Mouse (Mus musculus) myocyte (in vitro differentiated cells): ENCODE measurements at regions not wholly inside any gene's neighbourhood (a gene's known extent, or its start where the extent isn't known, plus 50 kb on each side); places are given as distances from the start of the nearest gene placed in this dataset.

Experiments used
- H3K27me3 ChIP-seq: one replicate; pipeline ENCODE4 v1.6.1; 2011; ENCODE audit not compliant: control insufficient read depth, insufficient read depth, insufficient read length
- H3K36me3 ChIP-seq: one replicate; pipeline ENCODE4 v1.6.1; 2011; ENCODE audit not compliant: control insufficient read depth, insufficient read depth
- H3K4me2 ChIP-seq: one replicate; pipeline ENCODE4 v1.6.1; 2011; ENCODE audit warnings: low read depth, control low read depth
- H3K4me3 ChIP-seq: one replicate; pipeline ENCODE4 v1.5.1; 2011; ENCODE audit warnings: mild to moderate bottlenecking, control low read depth, moderate library complexity
- H3K79me2 ChIP-seq: one replicate; pipeline ENCODE4 v1.6.1; 2011; ENCODE audit not compliant: control insufficient read depth, insufficient read depth
- H3ac ChIP-seq: one replicate; pipeline ENCODE4 v1.6.1; 2011; ENCODE audit not compliant: control insufficient read depth, insufficient read length
- CEBPB ChIP-seq: IDR thresholded peaks from 2 replicates; pipeline ENCODE4 v1.6.1; 2011; ENCODE audit warnings: mild to moderate bottlenecking, moderate library complexity; ENCODE audit not compliant: poor library complexity, insufficient read depth, severe bottlenecking
- E2F4 ChIP-seq: IDR thresholded peaks from one replicate; pipeline ENCODE4 v1.6.1; 2011; ENCODE audit warnings: mild to moderate bottlenecking, control low read depth, moderate library complexity; ENCODE audit not compliant: insufficient read depth
- MAX ChIP-seq: IDR thresholded peaks from one replicate; pipeline ENCODE4 v1.6.1; 2011; ENCODE audit warnings: low read depth, mild to moderate bottlenecking, control low read depth
- MYOD1 ChIP-seq, 3 experiments: IDR thresholded peaks; one replicate each; pipeline ENCODE4 v1.6.1; 2011; ENCODE audit warnings: control low read depth in 2 of 3, low read depth in 2 of 3, mild to moderate bottlenecking in 2 of 3, moderate library complexity in 1 of 3; ENCODE audit not compliant: insufficient read length in 2 of 3, control insufficient read depth in 1 of 3
- MYOG ChIP-seq, 3 experiments: IDR thresholded peaks; one replicate each; pipeline ENCODE4 v1.6.1; 2011; ENCODE audit warnings: control low read depth in 2 of 3, low read depth in 2 of 3, mild to moderate bottlenecking in 2 of 3; ENCODE audit not compliant: insufficient read length in 2 of 3, control insufficient read depth in 1 of 3, insufficient read depth in 1 of 3
- POLR2A ChIP-seq: IDR thresholded peaks from one replicate; pipeline ENCODE4 v1.6.1; 2011; ENCODE audit warnings: low read depth, mild to moderate bottlenecking, control low read depth, moderate library complexity; ENCODE audit not compliant: insufficient read length
- POLR2AphosphoS2 ChIP-seq: IDR thresholded peaks from one replicate; pipeline ENCODE4 v1.6.1; 2011; ENCODE audit warnings: low read depth, control low read depth; ENCODE audit not compliant: insufficient read length
- REST ChIP-seq: IDR thresholded peaks from one replicate; pipeline ENCODE4 v1.6.1; 2011; ENCODE audit warnings: mild to moderate bottlenecking, control low read depth, moderate library complexity; ENCODE audit not compliant: insufficient read depth, insufficient read length
- SRF ChIP-seq: IDR thresholded peaks from one replicate; pipeline ENCODE4 v1.6.1; 2011; ENCODE audit warnings: low read depth; ENCODE audit not compliant: control insufficient read depth, insufficient read length
- TCF12 ChIP-seq: IDR thresholded peaks from one replicate; pipeline ENCODE4 v1.6.1; 2011; ENCODE audit warnings: mild to moderate bottlenecking, control low read depth; ENCODE audit not compliant: poor library complexity, insufficient read depth, severe bottlenecking
- TCF3 ChIP-seq: IDR thresholded peaks from one replicate; pipeline ENCODE4 v1.6.1; 2011; ENCODE audit warnings: low read depth, control low read depth; ENCODE audit not compliant: insufficient read length
- USF1 ChIP-seq: IDR thresholded peaks from one replicate; pipeline ENCODE4 v1.6.1; 2011; ENCODE audit warnings: low read depth, mild to moderate bottlenecking, control low read depth, moderate library complexity

DNA sequence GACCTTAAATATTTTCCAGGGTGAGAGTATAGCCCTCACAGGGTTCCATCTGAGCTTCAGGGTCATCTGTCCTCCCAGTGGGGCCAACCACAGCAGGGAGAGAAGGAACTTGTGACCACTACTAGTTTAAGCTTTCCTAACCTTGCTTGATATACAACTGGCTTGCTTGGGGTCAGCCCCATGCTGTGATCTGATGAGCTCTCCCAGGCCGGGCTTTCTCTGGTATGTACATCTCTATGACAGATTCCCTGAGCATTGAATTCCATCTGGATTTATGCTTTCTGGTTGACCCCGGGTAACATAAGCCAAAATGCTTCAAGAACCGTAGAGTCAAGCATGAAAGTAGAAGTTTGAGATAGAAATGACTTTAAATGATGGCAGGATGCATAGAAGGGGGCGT is 352.1 kb downstream of the Rps24 start:
- no peak overlapping the region for H3ac ChIP-seq
- H3K4me2 ChIP-seq, result no peak overlapping the region
- H3K4me3 ChIP-seq, result no peak overlapping the region
- TF ChIP-seq TCF12, result no peak
- no peak for TF ChIP-seq REST
- TF ChIP-seq CEBPB, result no peak
- no peak for TF ChIP-seq USF1
- no peaks in the 10 kb centered on the region for H3K79me2 ChIP-seq
- no peaks in the 10 kb centered on the region for H3K36me3 ChIP-seq
- H3K27me3 ChIP-seq, result no peaks in the 10 kb centered on the region

DNA sequence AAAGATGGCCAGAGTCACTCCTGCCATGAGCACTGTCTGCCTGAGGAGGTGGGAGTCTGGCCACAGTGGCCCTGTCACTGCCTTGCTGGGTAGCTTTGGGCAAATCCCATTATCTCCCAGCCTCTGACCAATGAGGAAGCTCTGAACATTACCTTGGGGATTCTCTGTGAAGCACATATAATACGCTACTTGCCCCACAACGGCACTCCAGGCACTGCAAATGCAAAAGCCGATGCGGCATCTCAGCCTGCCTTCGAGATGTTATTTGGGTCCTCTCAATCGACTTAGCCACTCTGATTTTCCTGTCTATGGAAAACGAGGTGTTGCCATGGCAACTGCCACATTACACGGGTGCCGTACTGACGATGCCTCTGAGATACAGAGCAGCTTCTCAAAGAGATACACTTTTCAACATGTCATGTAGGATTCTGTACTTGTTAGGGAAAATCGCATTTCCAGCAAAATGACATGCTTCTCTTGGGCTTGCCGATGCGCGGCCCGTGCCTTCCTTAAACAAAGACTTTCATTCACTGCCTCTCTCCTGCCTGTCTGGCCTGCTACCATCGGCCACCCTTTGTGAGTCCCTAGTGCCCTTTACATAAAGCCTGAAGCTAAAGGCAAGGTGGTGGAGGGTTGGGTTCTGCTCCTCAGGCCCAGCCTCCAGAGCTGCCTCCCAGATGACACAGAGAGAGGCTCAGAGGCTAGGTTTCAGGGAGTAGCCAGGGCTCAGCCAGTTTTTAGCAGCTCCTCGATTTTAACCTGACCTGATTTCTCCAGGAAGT is 355.0 kb downstream of the Rps24 start:
- Histone ChIP-seq H3K4me3 (no peak overlapping the region), H3K27me3 (no peaks in the 10 kb centered on the region), H3K79me2 (no peaks in the 10 kb centered on the region), H3ac (no peak overlapping the region), H3K4me2 (no peak overlapping the region), H3K36me3 (no peaks in the 10 kb centered on the region)
- no peak for TF ChIP-seq MYOG (IDR thresholded peaks at IDR 0.05; ENCODE audit: control insufficient read depth in 1 of 3, insufficient read depth in 1 of 3, insufficient read length in 2 of 3, low read depth in 2 of 3)
- no peak for TF ChIP-seq TCF3
- TF ChIP-seq USF1, result no peak
- TF ChIP-seq TCF12, result no peak
- TF ChIP-seq MYOD1 (IDR thresholded peaks at IDR 0.05; ENCODE audit: control insufficient read depth in 1 of 3, insufficient read length in 2 of 3, low read depth in 2 of 3), result no peak
- no peak for TF ChIP-seq CEBPB
- TF ChIP-seq MAX, result no peak
- no peak for TF ChIP-seq E2F4
- no peak for TF ChIP-seq SRF
- TF ChIP-seq REST, result no peak
- no peak for TF ChIP-seq POLR2AphosphoS2
- no peak for TF ChIP-seq POLR2A

DNA sequence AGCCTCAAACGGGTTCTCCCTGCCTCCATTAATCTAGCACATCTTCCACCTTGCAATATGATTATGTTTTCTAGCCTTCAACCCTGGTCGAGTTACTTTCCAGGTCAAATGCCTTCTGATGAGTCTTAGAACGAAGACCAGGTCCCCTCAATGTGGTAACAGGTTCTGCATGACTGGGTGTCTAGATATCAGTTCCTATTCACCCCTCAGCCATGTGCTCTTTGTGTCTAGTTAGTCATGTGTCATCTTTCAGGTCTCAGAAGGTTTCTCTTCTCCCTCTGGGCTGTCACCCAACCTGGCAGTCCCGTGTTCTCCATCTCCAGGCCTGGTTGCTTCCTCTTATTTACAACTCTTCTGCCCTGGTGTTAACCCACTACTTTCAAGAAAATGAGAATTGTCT is 356.7 kb downstream of the Rps24 start:
- Histone ChIP-seq H3K27me3 (no peaks in the 10 kb centered on the region), H3ac (no peak overlapping the region), H3K4me2 (no peak overlapping the region), H3K79me2 (no peaks in the 10 kb centered on the region), H3K4me3 (no peak overlapping the region), H3K36me3 (no peaks in the 10 kb centered on the region)
- no peak for TF ChIP-seq TCF12
- TF ChIP-seq REST, result no peak
- TF ChIP-seq POLR2AphosphoS2, result no peak
- TF ChIP-seq MYOD1 (IDR thresholded peaks at IDR 0.05; ENCODE audit: control insufficient read depth in 1 of 3, insufficient read length in 2 of 3, low read depth in 2 of 3), result no peak

DNA sequence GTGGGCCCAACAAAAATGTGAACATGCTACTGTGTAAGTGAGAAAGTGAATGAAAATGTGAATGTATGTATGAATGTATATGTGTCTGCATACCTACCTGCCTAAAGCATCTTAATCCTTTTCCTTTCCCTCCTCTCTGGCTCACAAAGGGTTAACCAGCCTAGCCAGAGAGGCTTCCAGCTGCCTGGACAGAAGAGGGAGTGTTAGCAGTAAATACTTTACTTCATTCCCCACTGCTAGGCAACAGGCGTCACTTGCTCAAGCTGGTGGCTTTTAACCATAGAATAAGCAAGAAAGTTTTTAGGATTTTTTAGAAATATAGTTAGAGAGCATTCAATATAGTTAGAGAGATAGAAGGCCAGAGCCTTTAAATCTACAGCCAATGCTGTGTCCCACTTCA is 363.6 kb downstream of the Rps24 start:
- no peak overlapping the region for H3ac ChIP-seq
- no peaks in the 10 kb centered on the region for H3K27me3 ChIP-seq
- H3K79me2 ChIP-seq, result no peaks in the 10 kb centered on the region
- H3K36me3 ChIP-seq, result no peaks in the 10 kb centered on the region
- no peak overlapping the region for H3K4me3 ChIP-seq
- no peak overlapping the region for H3K4me2 ChIP-seq
- no peak for TF ChIP-seq POLR2AphosphoS2
- TF ChIP-seq TCF3, result no peak
- TF ChIP-seq E2F4, result no peak
- no peak for TF ChIP-seq USF1
- no peak for TF ChIP-seq REST
- TF ChIP-seq MYOD1 (IDR thresholded peaks at IDR 0.05; ENCODE audit: control insufficient read depth in 1 of 3, insufficient read length in 2 of 3, low read depth in 2 of 3), result no peak
- no peak for TF ChIP-seq MAX
- no peak for TF ChIP-seq POLR2A
- TF ChIP-seq SRF, result no peak
- no peak for TF ChIP-seq MYOG (IDR thresholded peaks at IDR 0.05; ENCODE audit: control insufficient read depth in 1 of 3, insufficient read depth in 1 of 3, insufficient read length in 2 of 3, low read depth in 2 of 3)
- no peak for TF ChIP-seq CEBPB
- TF ChIP-seq TCF12, result no peak

DNA sequence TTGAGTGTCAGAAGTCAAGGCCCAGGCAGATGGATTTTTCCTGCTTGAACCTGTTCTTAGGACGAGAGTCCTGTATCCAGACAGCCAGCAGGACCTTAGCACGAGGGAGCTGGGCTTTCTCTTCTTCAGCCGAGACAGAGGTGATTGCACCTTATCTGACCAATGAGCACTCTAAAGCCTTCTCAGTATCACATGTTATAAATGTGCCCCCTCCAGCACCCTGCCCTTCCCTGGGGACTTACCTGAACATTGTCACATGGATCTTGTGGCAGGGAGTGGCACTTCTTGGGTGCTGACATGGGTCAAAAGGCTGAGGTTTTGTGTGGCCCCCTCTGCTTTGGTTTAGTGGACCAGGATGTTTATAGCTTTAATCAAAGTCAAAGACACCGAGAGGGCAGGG is 367.5 kb downstream of the Rps24 start:
- Histone ChIP-seq H3ac (no peak overlapping the region), H3K4me2 (no peak overlapping the region), H3K36me3 (no peaks in the 10 kb centered on the region), H3K27me3 (no peaks in the 10 kb centered on the region), H3K79me2 (no peaks in the 10 kb centered on the region), H3K4me3 (no peak overlapping the region)
- TF ChIP-seq POLR2AphosphoS2, result no peak
- TF ChIP-seq TCF12, result no peak
- TF ChIP-seq TCF3, result no peak
- no peak for TF ChIP-seq SRF
- no peak for TF ChIP-seq E2F4
- no peak for TF ChIP-seq MYOD1 (IDR thresholded peaks at IDR 0.05; ENCODE audit: control insufficient read depth in 1 of 3, insufficient read length in 2 of 3, low read depth in 2 of 3)
- no peak for TF ChIP-seq CEBPB
- TF ChIP-seq USF1, result no peak
